Mouse (Mus musculus) G1E (cell line): ENCODE measurements around the gene 4931414P19Rik.

ENCODE experiments used
- CTCF ChIP-seq: IDR thresholded peaks from 2 replicates; pipeline ENCODE4 v1.5.1; 2012; ENCODE audit warnings: low read depth, low read length, inconsistent platforms, mixed read lengths
- GATA1 ChIP-seq: IDR thresholded peaks from 2 replicates; pipeline ENCODE4 v1.6.1; 2012; ENCODE audit warnings: borderline replicate concordance, low read length, inconsistent platforms, mixed read lengths

DNA sequence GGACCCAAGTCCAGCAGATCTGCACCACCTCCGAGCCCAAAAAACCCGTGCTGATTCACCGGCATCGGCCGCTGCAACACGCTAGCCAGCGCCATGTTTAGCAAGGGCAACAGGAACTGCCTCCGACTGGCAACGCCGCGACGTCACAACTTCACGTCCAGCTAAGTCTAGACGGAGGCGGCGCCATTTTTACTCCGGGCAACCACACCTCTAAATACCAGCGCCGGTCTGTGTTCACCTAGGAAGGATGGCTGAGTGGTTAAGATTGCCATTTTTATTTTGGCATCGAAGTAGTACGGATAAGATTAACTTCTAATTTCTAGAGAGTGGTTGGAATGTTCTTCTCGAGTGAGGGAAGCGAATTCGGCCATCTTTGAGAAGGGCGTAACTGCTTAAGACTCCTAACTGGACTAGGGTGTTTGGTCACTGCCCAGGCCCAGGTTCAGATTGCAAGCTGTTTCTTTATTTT lies 12.1 kb upstream of the 4931414P19Rik start, which contains the start of gene Psmb5:
- TF ChIP-seq CTCF: no peak
- no peak for TF ChIP-seq GATA1
